Mouse (Mus musculus) testis, postnatal 14 days (tissue): ENCODE measurements at regions not wholly inside any gene's neighbourhood (a gene's known extent, or its start where the extent isn't known, plus 50 kb on each side); places are given as distances from the start of the nearest gene placed in this dataset.

ENCODE experiments used
- DNase-seq: peaks from one replicate; pipeline ENCODE4 v3.0.0; 2021; ENCODE audit warnings: low spot score

GRCm38 (mm10) chr1:185726324-185726723, 271.7 kb downstream of the Slc30a10 start:
- DNase-seq: no peak

- DNase-seq: no peak
These were observed 272.2 kb downstream of the Slc30a10 start for GRCm38 (mm10) chr1:185726811-185727210.

- no peak for DNase-seq
These were observed 273.1 kb downstream of the Slc30a10 start for GRCm38 (mm10) chr1:185727749-185728148.

GRCm38 (mm10) chr1:185728406-185728805, 273.8 kb downstream of the Slc30a10 start:
- DNase-seq: no peak

- DNase-seq: no peak
These were observed 276.4 kb downstream of the Slc30a10 start for GRCm38 (mm10) chr1:185731062-185731461.

GRCm38 (mm10) chr1:185736773-185737172, 282.1 kb downstream of the Slc30a10 start:
- DNase-seq: no peak

GRCm38 (mm10) chr1:185741034-185741890, 286.6 kb downstream of the Slc30a10 start:
- no peak for DNase-seq

- DNase-seq: no peak
These were observed 294.6 kb downstream of the Slc30a10 start for GRCm38 (mm10) chr1:185749251-185749650.

GRCm38 (mm10) chr1:185754486-185755290, 300.0 kb downstream of the Slc30a10 start:
- DNase-seq: no peak

- no peak for DNase-seq
These were observed 302.7 kb downstream of the Slc30a10 start for GRCm38 (mm10) chr1:185757376-185757775.

- no peak for DNase-seq
These were observed 319.6 kb downstream of the Slc30a10 start for GRCm38 (mm10) chr1:185774202-185774601.

GRCm38 (mm10) chr1:185779604-185780003, 325.0 kb downstream of the Slc30a10 start:
- no peak for DNase-seq

GRCm38 (mm10) chr1:185802156-185802555, 315.0 kb downstream of the Lyplal1 start:
- no peak for DNase-seq

- no peak for DNase-seq
These were observed 302.2 kb downstream of the Lyplal1 start for GRCm38 (mm10) chr1:185814901-185815300.

GRCm38 (mm10) chr1:185819044-185819443, 298.1 kb downstream of the Lyplal1 start:
- no peak for DNase-seq

GRCm38 (mm10) chr1:185822241-185822640, 294.9 kb downstream of the Lyplal1 start:
- DNase-seq: no peak

GRCm38 (mm10) chr1:185823226-185823625, 293.9 kb downstream of the Lyplal1 start:
- no peak for DNase-seq

- DNase-seq: no peak
These were observed 293.2 kb downstream of the Lyplal1 start for GRCm38 (mm10) chr1:185823956-185824355.

- DNase-seq: no peak
These were observed 289.1 kb downstream of the Lyplal1 start for GRCm38 (mm10) chr1:185827986-185828385.

GRCm38 (mm10) chr1:185828486-185828885, 288.6 kb downstream of the Lyplal1 start:
- no peak for DNase-seq

GRCm38 (mm10) chr1:185832059-185832458, 285.1 kb downstream of the Lyplal1 start:
- DNase-seq: no peak

GRCm38 (mm10) chr1:185834171-185834570, 282.9 kb downstream of the Lyplal1 start:
- no peak for DNase-seq
